Mouse (Mus musculus) left cerebral cortex, adult 9 months (tissue): ENCODE measurements around the gene Vars.
"Not testable (repeated sequence)": the region's sequence is repeated elsewhere in the genome, so short reads cannot be mapped to it uniquely, and the experiment has no call there.

Experiments
- DNase-seq, 2 experiments: peaks; one replicate each; pipeline ENCODE4 v3.0.0; 2022; ENCODE audit warnings: low spot score in 2 of 2

The Vars gene

DNA sequence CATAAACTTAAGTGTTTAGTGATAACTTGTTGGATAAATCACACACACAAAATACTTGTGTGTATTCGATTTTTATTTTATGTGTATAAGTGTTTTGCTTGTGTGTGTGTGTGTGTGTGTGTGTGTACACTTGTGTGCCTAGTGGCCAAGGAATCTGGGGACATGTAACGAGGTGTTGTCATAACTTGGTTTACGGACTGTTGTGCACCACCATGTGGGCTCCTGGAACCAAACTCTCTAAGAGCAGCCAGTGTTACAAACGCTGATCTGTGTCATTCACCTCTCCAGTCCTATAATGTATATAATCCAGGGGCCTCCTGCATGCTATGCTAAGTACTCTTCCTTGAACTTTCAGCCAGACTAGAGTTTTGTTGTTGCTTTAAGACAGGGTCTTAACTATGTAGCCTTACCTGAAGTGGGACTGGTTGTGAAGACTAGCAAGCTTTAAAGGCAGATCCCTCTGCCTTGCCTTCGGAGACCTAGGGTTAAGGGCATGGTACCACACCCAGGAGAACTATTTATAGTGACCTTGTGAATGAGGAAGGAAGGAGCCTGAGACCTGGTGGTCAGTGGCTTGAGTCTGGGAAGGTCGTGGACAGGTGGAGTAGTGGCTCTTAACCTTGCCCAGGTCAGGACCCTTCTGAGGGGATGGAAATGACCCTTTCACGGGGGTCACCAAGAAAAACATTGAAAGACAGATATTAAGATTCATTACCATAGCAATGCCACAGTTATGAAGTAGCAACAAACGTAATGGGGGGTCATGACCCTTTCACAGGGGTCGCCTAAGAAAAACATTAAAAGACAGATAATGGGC, 2.4 kb downstream of the Vars start:
- no peak for DNase-seq

GRCm38 (mm10) chr17:35004075-35004717, 3.4 kb downstream of the Vars start:
- no peak for DNase-seq

DNA sequence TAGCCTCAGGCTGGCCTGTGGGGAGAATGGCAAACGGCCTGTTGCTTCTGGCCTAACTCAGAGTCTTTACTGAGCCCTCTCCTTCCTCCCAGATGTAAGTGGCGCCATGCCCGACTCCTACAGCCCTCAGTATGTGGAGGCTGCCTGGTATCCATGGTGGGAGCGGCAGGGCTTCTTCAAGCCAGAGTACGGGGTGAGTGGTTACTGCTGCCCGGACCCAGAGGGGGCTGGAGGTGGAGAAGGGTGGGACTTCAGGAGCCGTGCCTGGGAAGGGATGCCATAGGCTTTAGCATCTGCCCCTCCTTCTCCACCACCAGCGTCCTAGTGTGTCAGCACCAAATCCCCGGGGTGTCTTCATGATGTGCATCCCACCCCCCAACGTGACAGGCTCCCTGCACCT, 4.4 kb downstream of the Vars start:
- no peak for DNase-seq

- not testable (repeated sequence) for DNase-seq
Measured at GRCm38 (mm10) chr17:35005902-35006301, 5.1 kb downstream of the Vars start.

- DNase-seq = no peak
Measured at GRCm38 (mm10) chr17:35007387-35007991, 6.7 kb downstream of the Vars start.

DNA sequence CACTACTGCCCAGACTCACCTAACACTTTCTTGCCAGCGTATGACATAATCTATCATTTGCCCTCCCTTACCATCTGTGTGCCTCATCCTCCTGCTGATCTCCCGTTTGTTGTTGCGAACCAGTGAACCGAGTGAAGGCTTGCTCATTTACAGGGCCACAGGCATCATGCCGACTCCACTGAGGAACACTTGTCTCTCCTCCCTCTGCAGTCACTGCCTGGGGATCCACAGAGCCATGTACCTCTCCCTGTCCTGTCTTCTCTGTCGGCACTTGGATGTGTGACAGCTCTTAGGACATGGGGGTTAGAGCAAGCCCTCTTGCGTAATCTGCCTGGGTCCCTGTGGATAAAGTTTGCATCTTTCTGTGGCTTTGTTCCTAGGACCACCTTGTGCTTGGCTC, 8.8 kb downstream of the Vars start:
- no peak for DNase-seq

DNA sequence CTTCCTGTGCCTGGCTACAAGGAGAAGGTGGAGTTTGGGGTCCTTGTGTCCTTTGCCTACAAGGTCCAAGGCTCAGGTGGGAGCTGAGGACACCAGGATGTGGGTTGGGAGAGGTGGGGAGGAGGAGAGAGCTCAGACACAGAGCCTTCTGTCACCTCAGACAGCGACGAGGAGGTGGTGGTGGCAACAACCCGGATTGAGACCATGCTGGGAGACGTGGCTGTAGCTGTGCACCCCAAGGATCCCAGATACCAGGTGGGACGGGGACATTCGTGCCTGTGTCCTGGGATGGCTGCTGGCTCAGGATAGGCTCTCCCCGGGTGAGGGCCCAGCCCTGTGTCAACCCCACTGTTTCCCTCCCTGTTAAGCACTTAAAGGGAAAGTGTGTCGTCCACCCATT, 10.7 kb downstream of the Vars start:
- no peak for DNase-seq

GRCm38 (mm10) chr17:35012430-35012829, 11.6 kb downstream of the Vars start:
- no peak for DNase-seq

- DNase-seq = no peak
Measured at GRCm38 (mm10) chr17:35013221-35013620, 12.4 kb downstream of the Vars start.

- no peak for DNase-seq
Measured at GRCm38 (mm10) chr17:35015296-35015695, 14.5 kb downstream of the Vars start.

GRCm38 (mm10) chr17:35016376-35016775, 15.6 kb downstream of the Vars start, which contains the start of gene Vwa7:
TSS of gene Vwa7 (plus strand) at chr17:35016579.
- no peak for DNase-seq

DNA sequence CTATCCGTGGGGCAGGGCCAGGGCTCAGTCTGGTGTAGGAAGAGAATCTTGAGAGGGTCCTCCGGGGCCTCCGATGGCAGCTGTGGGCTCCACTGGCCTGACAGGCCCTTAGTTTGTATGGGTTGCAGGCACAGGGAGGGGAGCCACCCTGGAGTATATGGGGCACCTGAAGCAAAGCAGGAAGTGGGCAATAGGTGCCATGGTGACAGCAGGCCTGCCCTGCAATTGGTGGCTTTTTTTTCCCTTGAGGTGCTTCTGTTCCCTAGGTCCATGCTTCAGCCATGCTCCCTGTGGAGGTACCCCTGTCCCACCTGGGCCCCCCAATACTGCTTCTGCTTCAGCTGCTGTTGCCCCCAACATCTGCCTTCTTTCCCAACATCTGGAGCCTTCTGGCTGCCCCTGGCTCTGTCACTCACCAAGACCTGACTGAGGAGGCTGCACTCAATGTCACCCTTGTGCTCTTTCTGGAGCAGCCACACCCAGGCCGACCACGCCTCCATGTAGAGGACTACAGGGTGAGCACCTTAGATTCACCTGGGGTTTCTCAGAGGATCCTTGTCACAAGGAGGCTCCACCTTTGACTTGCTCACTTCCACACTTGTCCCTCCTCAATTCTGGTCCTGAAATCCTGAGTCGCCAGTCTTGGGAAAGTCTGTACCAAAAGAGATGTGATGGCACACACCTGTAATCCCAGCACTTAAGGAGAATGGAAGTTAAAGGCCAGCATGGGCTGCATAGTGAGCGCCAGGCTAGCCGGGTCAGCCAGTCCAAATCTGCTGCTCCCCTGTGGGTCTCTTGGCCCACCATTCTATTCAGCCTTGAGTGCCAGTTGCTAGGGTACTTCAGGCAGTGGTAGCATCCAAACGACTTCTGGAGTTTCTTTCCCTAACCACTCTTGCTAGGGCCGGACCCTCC, 16.3 kb downstream of the Vars start:
- DNase-seq = no peak

- no peak for DNase-seq
Measured at GRCm38 (mm10) chr17:35017706-35018030, 16.9 kb downstream of the Vars start.

DNA sequence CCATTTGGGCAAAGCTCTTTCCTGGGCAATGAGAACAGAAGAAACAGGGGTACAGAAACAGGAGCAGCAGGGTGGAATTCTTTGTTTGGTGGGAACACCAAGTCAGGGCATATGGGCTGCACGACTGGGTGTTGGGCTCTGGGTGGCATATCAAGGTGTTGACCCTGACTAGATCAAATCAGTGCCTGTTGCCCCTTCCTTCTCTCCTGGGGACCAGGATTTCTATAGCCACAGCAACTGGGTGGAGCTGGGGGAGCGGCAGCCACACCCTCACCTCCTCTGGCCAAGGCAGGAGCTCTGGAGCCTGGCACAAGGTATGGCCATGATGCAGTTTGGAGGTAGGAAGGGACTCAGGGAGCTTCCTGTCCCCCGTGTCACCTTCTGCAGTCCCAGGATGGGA, 17.4 kb downstream of the Vars start:
- DNase-seq = no peak

DNA sequence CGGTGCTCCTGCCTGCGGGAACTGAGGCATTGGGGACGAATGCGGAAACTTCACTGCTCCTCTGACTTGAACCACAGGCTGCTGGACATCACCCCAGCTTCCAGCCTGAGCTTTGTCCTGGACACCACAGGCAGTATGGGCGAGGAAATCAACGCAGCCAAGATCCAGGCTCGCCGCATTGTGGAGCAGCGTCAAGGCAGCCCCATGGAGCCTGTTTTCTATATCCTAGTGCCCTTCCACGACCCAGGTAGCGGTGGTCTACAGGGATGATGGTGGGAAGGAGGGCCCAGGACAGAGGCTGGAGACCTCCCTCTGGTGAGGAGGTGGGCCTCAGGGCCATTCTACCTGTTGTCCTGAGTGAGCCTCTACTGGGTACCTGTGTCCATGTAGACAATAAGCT, 19.1 kb downstream of the Vars start:
- no peak for DNase-seq

DNA sequence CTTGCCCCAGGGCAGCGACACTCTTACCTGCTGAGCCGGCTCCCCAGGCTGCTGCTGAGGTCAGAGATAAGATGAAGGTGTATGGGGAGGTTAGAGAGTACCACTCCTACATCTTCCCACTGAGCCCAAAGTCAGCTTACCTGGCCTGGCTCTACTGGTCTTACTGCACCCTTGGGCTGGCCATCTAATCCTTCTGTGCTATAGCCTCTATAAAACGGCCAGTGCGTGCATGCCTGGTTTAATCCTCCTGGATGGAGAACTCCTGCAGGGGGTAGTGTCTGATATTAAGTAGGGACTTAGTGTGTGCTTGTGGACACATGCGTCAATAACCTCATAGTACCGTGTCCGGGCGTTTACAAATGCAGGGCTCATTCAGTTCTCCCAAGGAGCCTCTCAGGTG, 19.8 kb downstream of the Vars start:
- no peak for DNase-seq

DNA sequence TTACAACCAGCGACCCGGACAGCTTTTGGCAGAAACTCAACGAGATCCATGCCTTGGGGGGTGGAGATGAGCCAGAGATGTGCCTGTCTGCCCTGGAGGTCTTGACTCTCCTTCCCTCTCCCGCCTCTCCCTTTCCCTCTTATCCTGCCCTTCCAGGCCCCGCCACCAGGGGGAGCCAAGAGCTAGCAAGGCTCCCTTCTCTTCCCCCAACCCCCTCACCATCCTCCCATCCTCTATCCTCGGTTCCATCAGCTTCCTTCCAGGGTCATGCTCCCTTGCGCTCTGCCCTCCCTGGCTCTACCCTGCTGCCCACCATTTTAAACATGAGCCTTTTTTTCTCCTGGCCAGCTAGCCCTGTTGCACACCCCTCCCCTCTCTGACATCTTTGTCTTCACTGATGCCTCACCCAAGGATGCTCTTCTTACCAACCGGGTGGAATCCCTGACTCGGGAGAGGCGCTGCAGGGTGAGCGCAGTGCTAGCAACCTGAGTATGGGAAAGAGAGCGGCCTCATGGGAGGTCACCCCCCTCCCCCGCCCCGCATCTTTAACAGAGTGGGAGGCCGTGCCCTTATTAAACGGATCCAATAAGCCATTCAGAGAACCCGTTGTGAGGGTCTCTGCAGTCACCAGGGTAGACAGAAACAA, 20.5 kb downstream of the Vars start:
- DNase-seq = peak; percentile 55 to 90

- DNase-seq = no peak
Measured at GRCm38 (mm10) chr17:35021842-35022477, 21.2 kb downstream of the Vars start.

DNA sequence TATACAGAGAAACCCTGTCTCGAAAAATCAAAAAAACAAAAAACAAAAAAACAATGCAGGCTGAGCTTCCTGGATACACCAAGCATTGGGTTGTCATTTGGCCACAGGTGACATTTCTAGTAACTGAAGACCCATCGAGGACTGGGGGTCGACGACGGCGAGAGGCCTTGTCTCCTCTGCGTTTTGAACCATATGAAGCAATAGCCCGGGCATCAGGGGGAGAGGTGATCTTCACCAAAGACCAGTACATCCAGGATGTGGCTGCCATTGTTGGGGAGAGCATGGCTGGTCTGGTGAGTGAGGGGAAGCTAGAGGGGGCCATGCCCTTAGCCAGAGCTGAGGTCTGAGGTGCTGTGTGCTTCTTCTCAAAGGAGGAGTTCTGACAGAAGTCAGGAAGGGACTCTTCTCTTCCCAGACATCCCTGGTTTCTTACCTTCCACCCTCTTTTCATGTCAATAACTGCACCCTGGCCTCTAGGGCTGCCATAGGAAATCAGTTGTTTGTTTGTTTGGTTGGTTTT, 21.8 kb downstream of the Vars start:
- no peak for DNase-seq

GRCm38 (mm10) chr17:35023221-35023620, 22.4 kb downstream of the Vars start:
- no peak for DNase-seq

- no peak for DNase-seq
Measured at GRCm38 (mm10) chr17:35023756-35024155, 23.0 kb downstream of the Vars start.
